Mouse (Mus musculus) olfactory bulb, adult 2 months (tissue): Measurements from ENCODE around the gene Slc12a7. TPM values are rescaled to one million over a fixed set of nuclear protein-coding genes. Genes with fewer than 3 reads are reported as not detected.
"Not testable (repeated sequence)": the region's sequence is repeated elsewhere in the genome, so short reads cannot be mapped to it uniquely, and the experiment has no call there.

Experiments
- H3K27ac ChIP-seq: fragments of 200-500 bp; 2 replicates; pipeline ENCODE4 v1.5.1; 2012; ENCODE audit warnings: low read depth, low read length; ENCODE audit not compliant: insufficient read depth
- H3K4me1 ChIP-seq: fragments of 200-500 bp; 2 replicates; pipeline ENCODE4 v1.6.1; 2012; ENCODE audit warnings: low read length; ENCODE audit not compliant: control insufficient read depth, insufficient read depth
- H3K4me3 ChIP-seq: fragments of 200-500 bp; 2 replicates; pipeline ENCODE4 v1.5.1; 2012; ENCODE audit warnings: mild to moderate bottlenecking, low read depth, low read length, moderate library complexity; ENCODE audit not compliant: insufficient read depth
- CTCF ChIP-seq: fragments of 200-500 bp; IDR thresholded peaks from 2 replicates; pipeline ENCODE4 v1.5.1; 2012; ENCODE audit warnings: low read depth, mild to moderate bottlenecking, low read length, moderate library complexity; ENCODE audit not compliant: insufficient read depth
- POLR2A ChIP-seq: fragments of 200-500 bp; IDR thresholded peaks from 2 replicates; pipeline ENCODE4 v1.6.1; 2012; ENCODE audit warnings: mild to moderate bottlenecking, low read depth, low read length, moderate library complexity; ENCODE audit not compliant: insufficient read depth
- WGBS: fragments of 180-500 bp; shearing (Covaris S2); methylation state at CpG from one replicate; pipeline ENCODE4 v1.1.7; 2018; 5-methylcytosine and 5-hydroxymethylcytosine counted together
- polyA plus RNA-seq: library from polyadenylated mRNA; stranded (reverse); fragments of >200 nt; gene quantifications from 2 replicates; pipeline ENCODE4 v1.2.4, GENCODE M21; 2012; ENCODE audit warnings: low replicate concordance; ENCODE audit not compliant: missing spikeins, insufficient read depth, insufficient read length

Gene Slc12a7
- polyA plus RNA-seq, 1 experiment, result not detected

DNA sequence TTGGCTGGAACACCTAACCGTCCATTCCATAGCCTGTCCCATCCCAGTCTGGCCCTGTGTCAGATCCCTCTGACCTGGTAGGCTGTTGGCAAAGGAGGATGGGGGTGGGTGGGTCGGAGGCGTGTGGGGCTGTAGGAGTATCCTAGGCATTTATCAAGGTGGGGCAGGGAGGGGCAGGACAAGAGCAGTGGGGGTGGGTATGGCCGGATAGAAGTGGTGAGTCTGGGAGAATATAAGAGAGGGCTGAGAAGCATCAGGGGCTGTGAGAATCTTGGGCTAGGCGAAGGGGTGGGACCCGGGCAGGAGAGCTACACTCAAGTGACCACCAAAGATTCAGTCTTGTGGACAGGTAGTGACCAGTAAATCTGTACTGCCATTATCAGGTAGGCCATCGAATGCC, 659 bp upstream of the Slc12a7 start:
- H3K4me3 ChIP-seq, result no peak overlapping the region
- H3K4me1 ChIP-seq, result peaks cover 10% of the 10 kb centered on the region
- H3K27ac ChIP-seq, result no peak overlapping the region
- WGBS, result 81% methylated on average over 7 of the region's 7 CpGs
- no peak for TF ChIP-seq POLR2A
- TF ChIP-seq CTCF, result no peak

DNA sequence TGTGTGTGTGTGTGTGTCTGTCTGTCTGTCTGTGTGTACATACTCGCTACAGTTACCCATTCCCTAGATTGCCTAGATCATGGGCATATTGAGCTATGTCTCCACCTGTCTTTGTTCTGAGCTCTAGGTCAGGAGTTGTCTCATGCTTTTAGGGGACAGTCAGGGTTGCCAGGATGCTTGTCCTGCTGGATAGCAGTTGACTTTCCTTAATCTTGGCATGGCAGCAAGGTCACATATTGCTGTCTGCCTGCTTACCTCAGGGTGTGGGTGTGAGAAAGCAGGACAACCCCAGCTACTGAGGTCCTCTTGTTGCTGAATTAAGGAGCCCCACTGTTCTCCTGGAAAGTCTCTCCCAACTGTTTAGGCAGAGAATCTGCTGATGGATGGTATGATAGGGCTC, 1.5 kb downstream of the Slc12a7 start:
- Histone ChIP-seq H3K4me1 (peaks cover 8% of the 10 kb centered on the region), H3K27ac (no peak overlapping the region), H3K4me3 (no peak overlapping the region)
- TF ChIP-seq POLR2A (no peak), CTCF (no peak)
- WGBS, result 89% methylated on average over 1 of the region's 1 CpGs

- Histone ChIP-seq H3K4me1 (peaks cover 8% of the 10 kb centered on the region), H3K27ac (no peak overlapping the region), H3K4me3 (no peak overlapping the region)
- no peak for TF ChIP-seq POLR2A
- no peak for TF ChIP-seq CTCF
- WGBS, result 82% methylated on average over 8 of the region's 8 CpGs
Observed at GRCm38 (mm10) chr13:73735270-73735669, 2.4 kb downstream of the Slc12a7 start.

DNA sequence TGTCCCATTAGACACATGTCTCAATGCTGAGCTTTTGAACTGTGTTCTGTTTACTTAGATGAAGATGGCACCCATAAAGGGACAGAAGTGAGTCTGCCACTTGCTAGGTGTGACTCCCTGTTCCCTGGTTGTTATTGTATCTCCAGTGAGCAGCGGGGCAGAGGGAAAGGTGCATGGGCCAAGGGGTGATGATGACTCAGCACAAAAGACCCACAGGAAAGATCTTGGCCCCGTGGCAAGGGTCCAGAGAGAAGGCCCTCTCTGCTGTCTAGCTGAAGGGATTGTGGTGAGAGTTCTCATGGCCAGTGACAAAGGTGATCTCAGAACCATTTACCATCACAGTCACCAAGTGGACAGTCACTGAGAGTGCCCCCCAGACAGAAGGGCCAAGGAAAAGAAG, 3.0 kb downstream of the Slc12a7 start:
- no peak overlapping the region for H3K27ac ChIP-seq
- WGBS, result 75% methylated on average over 2 of the region's 2 CpGs
- TF ChIP-seq CTCF, result no peak
- TF ChIP-seq POLR2A, result no peak
- H3K4me3 ChIP-seq, result no peak overlapping the region
- H3K4me1 ChIP-seq, result peaks cover 8% of the 10 kb centered on the region

GRCm38 (mm10) chr13:73736943-73737342, 4.0 kb downstream of the Slc12a7 start:
- no peak overlapping the region for H3K4me3 ChIP-seq
- 82% methylated on average over 3 of the region's 3 CpGs for WGBS
- peaks cover 8% of the 10 kb centered on the region for H3K4me1 ChIP-seq
- TF ChIP-seq POLR2A, result no peak
- TF ChIP-seq CTCF, result no peak
- H3K27ac ChIP-seq, result no peak overlapping the region

- H3K27ac ChIP-seq, H3K4me1 ChIP-seq, H3K4me3 ChIP-seq: not testable (repeated sequence)
- 58% methylated on average over 2 of the region's 2 CpGs for WGBS
Observed at GRCm38 (mm10) chr13:73740399-73740944, 7.6 kb downstream of the Slc12a7 start.

DNA sequence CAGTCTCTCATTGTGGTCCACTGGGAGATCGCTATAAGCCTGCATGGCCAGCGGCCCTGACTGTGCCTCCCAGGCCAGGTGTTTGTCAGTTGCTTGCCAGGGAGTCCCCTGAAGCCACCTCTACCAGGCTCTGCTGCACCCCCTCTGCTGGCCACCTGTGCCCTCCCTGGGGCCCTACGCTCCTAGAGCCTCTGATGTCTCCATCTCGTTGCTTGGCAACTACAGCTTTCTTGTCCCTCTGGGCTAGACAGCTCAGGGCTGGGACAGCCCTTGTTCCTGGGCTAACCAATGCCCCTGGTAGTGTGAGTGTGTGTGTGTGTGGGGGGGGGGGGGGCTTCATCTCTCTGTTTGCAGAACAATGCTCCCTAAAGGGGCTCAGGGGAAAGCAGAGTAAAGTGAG, 10.1 kb downstream of the Slc12a7 start:
- TF ChIP-seq CTCF (no peak), POLR2A (no peak)
- H3K27ac ChIP-seq, result no peak overlapping the region
- no peaks in the 10 kb centered on the region for H3K4me1 ChIP-seq
- no peak overlapping the region for H3K4me3 ChIP-seq
- WGBS, result 65% methylated on average over 4 of the region's 4 CpGs

GRCm38 (mm10) chr13:73743662-73744061, 10.8 kb downstream of the Slc12a7 start:
- TF ChIP-seq POLR2A, result no peak
- WGBS, result 81% methylated on average over 3 of the region's 3 CpGs
- H3K4me1 ChIP-seq, result no peaks in the 10 kb centered on the region
- H3K4me3 ChIP-seq, result no peak overlapping the region
- H3K27ac ChIP-seq, result no peak overlapping the region

GRCm38 (mm10) chr13:73748663-73749440, 16.0 kb downstream of the Slc12a7 start:
- Histone ChIP-seq H3K4me3 (no peak overlapping the region), H3K4me1 (no peaks in the 10 kb centered on the region), H3K27ac (no peak overlapping the region)
- TF ChIP-seq CTCF (no peak), POLR2A (no peak)
- WGBS, result 47% methylated on average over 15 of the region's 15 CpGs
